Mouse (Mus musculus) heart, postnatal 14 days (tissue): ENCODE measurements around the gene Hoxc6. TPM values are rescaled to one million over a fixed set of nuclear protein-coding genes. Genes with fewer than 3 reads are reported as not detected.

Experiments used
- DNase-seq, 2 experiments: peaks; one replicate each; pipeline ENCODE4 v3.0.0; 2021 to 2022
- intact Hi-C: fragments of 180-260 bp; cut with DNase I; formaldehyde crosslinking; loops from one replicate; pipeline ENCODE4 v1.15.1; 2025
- total RNA-seq, 2 experiments: library from RNA; stranded (reverse); gene quantifications; 2 replicates each; pipeline ENCODE4 v1.2.3; 2021

Hoxc6 gene
- total RNA-seq, 2 experiments from 2014 or later, result not detected

DNA sequence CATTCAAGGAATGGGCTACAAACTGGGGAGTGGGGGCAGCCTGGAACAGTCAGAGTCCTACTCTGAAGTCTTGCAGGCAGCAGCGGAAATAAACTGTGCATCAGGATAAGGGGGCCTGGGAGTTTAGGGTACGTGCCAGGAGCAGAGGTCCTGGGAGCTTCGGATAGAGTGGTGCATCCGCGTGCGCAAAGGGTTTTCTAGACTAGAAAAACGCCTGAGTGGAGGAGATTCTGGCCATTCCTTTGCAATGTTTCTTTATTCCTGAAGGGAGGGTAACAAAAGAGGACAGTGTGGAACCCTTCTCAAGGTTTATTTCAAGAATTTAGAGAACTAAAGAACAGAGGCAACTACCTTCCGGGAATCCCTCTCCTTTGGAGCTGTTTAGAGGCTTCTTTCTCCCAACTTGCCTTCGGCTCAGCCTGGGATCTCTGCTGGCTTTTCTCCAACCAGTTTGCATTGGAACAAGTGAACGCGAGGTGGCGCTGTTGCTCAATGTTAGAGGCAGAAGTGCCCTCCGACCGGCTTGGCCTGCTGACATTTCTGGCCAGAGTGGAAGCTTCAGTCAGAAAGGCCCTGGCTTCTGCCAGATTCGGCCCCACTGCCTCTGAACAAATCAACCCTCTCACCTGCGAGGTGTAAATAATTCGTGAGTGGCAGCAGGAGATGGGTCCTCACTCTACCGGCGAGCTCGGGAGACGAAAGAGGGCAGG lies 10.8 kb upstream of the Hoxc6 start:
- DNase-seq, result peak; percentile 92 to 97
- intact Hi-C loops, result loop anchor here (1.0 to 5.0 kb wide), 5 partner anchors 145 to 320 kb away; no protein-coding TSS in a partner anchor

DNA sequence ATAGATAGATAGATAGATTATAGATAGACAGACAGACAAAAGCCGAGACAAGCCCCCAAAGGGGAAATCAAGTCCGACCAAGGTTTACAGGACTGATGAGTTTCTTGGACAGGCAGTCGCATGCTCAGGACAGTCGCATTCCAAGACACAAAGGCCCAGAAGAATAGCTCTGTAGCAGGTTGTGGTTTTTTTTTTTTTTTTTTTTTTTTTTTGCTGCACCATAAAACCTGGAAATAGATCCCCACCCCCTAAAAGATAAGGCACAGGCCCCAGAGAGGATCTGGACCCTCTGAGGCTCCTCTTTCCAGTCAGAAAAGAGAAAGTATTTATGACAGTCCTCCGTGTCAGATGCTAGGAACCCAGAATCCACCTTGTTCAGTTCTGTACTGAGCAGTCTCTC lies 10.0 kb upstream of the Hoxc6 start:
- DNase-seq, result no peak
- intact Hi-C loops, result loop anchor here (5.0 kb wide), 2 partner anchors 144 to 319 kb away; no protein-coding TSS in a partner anchor

DNA sequence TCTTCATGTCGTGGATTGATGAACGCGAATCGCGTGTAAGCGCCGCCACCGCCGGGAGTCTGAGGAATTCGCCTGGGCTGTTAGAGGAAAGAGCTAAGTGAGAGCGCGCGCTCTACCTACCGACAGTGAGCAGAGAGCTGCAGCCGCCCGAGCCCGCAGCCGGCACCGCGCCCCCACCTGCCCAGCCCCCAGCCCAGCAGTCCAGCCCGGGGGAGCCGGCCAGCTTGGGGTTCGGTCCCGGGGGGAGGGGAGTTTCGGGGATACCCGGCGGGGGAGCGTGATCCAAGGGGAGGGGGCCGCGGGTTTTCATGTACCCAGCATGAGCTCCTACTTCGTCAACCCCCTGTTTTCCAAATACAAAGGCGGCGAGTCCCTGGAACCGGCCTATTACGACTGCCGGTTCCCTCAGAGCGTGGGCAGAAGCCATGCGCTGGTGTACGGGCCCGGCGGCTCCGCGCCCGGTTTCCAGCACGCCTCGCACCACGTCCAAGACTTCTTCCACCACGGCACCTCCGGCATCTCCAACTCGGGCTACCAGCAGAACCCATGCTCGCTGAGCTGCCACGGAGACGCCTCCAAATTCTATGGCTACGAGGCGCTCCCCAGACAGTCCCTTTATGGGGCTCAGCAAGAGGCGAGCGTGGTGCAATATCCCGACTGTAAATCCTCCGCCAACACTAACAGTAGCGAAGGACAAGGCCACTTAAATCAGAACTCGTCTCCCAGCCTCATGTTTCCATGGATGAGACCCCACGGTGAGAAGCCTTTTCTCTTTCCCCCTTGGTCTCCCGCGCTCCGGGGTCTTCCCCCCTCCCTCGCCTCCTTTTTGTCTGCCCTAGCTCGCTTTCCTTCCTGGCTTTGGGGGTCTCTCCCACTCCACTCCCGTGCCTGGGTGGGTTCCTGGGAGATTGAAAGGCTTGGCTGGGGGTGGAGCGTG lies 7.3 kb upstream of the Hoxc6 start, which contains the start of gene Hoxc8:
Gene Hoxc8, plus strand, starts transcription at position 147 of the 937 bp plus-strand sequence.
- DNase-seq, result no peak
- intact Hi-C loops, result no loop called here

DNA sequence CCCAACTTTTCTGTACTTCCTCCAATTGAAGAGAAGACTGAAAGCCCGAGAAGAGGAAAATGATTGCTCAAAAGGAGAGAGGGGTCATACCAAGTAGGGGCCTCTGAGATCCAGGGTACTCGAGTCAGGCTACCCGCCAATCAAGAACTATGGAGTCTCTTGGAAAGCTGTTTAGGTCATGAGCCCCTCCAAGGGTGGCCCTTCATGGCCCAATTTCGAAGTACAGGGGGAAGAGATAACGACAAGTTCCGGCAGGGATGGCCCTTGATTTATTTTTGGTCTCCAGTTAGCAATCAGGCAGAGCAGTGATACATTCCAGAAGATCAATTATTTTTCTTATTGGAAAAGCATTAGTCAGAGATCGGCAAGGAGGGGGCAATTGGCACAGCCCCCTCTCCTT lies 6.3 kb upstream of the Hoxc6 start:
- DNase-seq, result no peak
- intact Hi-C loops, result no loop called here

DNA sequence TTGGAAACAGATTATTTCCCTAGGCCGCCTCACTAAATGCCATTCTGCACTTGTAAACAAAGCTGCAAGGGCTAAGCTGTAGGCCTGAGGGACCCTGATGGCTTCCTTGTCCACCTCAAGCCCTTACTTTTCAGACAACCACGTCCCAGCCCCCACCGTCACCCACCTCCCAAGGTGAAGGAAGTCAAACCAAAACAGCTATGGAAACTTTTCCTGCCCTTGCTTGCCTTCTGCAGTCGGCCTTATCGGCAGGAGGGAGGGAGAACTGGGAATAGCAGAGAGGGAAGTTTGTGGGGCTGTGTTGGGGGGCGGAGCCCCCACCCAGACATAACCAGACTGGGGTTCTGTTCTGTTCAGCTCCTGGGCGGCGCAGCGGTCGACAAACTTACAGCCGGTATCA lies 5.9 kb upstream of the Hoxc6 start:
- DNase-seq, result no peak
- intact Hi-C loops, result no loop called here

DNA sequence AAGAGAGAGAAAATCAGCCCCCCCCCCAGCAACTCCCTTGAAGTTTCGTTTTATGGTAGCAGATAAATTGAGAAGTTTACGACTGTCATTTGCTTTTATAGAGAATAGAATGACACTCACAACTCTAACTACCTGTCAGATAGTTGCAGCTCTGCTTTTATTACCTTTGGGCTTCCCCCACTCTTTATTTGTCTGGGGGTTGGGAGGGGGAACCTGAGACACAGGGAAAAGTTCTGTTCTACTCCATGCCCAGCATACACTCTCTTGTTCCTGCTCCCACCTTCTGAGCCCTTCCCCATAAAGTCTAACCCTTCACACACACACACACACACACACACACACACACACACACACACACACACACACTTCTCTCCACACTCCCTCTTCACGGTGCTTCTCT lies 5.2 kb upstream of the Hoxc6 start:
- DNase-seq, result no peak
- intact Hi-C loops, result no loop called here

DNA sequence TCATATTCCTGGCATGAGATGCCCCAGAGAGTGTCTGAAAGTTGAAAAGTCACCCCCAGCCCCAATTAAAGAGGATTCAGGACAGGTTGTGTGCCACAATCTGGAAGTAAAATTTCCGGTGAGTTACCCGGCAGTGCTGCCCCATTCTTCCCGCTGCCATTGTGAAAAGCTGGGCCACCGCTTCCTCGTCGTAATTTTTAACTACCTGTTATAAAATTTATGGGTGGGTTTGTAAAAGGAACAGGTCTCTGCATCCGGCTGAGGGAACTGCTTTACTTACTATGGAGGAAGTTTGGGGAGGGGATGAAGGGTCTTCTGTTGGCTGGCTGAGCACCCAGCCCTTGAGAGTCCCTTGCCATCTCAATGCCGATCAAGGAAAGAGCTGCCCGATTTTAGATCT lies 1.5 kb upstream of the Hoxc6 start:
- intact Hi-C loops, result no loop called here
- DNase-seq, result no peak

DNA sequence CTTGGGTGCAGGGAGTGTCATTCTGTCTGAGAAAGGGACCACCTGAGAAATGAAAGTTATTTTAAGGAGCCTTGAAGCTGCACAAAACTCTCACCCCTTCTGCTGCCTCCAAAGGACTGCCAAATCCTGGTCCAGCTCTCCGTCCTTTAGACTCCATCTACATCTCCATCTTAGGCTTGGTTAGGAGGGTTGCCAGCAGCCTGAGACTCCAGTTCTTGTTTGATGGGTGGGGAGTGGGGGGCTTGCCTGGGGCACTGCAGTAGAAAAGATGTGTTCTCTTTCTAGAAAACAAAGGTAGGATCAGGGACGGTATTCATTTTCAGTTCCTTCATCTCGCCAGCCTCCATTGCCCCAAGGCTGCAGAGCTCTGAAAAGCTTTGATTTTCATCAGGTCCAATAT lies 626 bp upstream of the Hoxc6 start:
- DNase-seq, result no peak
- intact Hi-C loops, result no loop called here

DNA sequence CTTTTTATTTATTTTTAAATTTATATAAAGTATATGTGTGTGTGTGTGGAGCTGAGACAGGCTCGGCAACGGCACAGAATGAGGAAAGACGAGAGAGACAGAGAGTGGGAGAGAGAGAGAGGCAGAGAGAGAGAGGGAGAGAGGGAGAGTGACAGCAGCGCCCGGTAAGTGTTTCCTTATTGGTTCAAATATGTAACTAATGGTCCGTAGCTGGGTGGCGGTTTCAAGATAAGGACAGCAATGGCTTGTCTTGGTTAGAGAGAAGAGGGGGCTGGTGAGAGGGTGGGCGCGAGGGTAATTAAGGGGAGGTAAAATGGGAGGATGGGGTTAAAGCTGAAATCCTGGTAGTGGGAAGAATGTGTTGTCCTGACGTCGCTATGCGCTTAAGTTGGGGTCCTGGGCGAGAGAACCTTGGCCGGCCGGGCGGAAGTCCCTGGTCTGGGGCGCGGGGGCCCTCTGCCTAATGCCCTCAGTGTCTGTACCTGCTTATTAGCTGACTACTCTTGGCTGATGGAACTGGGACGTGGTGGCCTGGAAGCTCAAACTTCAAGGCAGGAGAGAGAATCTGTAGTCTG lies 638 bp downstream of the Hoxc6 start:
- DNase-seq, result no peak
- intact Hi-C loops, result no loop called here

DNA sequence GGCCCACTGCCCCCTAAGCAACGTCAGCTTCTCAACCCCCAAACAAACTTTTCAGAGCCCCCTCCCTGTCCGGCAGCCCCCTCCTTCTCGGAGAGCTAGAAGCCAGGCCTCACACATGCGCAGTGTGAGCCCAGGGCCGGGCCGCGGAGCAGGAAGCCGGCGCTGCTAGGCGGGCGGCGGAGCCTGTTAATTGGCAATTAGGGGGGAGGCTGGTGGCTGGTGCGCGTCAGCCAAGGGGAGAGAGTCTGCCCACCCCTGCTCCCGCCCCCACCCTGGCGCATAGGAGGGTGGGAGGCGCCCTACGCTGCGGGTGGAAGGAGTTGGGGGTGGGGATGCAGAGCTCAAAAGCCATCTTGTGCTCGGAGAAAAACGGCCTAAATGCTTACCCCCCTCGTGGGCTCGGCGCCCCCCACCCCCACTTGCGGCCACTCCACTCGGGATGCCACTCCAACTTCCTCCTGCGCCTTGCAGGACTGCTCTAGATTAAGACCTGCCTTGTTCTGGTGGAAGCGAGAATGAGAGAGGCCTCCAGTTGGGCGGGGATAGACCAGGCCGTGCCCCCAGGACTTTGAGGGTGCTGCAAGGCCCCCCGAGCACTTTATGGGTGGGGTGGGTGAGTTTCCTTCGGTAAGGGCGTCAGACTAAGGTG lies 1.2 kb downstream of the Hoxc6 start:
- intact Hi-C loops, result no loop called here
- peak; percentile 63 to 65 for DNase-seq

DNA sequence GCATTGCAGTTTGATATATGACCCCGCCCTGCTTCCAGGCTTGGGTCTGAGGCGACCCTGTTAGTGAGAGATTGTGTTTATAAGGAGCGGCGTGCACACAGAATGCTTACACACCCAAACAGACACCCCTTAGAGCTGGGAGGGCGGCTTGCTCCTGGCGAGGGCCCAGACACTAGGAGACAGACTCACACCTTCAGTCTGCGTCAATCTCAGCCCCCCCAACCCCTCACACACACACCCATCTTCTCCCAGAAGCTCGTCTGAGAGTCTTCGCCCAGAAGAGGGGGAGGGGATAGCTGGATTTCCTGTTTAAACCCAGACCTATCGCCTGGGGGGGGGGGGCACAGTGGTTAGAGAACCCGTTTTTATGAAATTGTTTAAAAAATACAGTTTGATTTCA lies 1.9 kb downstream of the Hoxc6 start:
- intact Hi-C loops, result no loop called here
- DNase-seq, result no peak

DNA sequence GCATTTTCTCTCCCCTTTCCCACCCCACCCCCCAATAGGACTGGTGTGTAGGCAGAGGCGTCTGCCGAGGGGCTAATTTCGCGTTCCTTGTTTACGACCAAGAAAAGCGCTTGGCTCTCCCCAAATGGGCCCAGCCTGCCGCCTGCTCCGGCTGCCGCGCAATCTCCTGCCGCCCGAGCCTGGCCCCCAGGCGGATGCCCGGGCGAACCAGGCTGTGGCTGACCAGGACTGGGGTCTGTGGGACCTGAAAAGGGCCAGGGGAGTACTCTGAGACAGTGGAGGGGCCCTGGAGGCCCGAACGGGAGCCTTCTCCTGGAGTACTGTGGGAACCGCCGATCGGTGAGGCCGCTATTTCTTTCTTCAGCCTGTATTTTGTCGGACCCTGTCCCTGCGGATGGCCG lies 2.4 kb downstream of the Hoxc6 start:
- no peak for DNase-seq
- intact Hi-C loops, result no loop called here

DNA sequence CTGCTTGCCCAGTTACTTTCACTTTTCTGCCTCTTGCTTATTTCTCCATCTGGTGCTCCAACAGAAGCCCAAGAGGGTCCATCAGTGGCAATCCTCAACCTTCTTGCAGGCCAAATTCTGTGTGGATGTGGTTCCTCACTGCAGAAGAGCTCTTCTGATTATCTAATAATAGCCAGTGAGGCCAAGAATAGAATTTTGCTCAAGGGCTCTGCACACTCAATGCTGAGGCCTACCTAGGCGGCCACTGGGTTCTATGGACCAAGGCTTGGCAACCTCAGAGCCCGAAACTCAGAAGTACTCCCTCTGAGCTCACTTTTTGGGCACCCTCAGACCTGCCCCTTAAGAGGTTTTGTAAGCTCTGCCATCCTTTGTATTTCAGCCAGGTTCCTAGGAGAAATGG lies 3.3 kb downstream of the Hoxc6 start:
- intact Hi-C loops, result no loop called here
- no peak for DNase-seq

DNA sequence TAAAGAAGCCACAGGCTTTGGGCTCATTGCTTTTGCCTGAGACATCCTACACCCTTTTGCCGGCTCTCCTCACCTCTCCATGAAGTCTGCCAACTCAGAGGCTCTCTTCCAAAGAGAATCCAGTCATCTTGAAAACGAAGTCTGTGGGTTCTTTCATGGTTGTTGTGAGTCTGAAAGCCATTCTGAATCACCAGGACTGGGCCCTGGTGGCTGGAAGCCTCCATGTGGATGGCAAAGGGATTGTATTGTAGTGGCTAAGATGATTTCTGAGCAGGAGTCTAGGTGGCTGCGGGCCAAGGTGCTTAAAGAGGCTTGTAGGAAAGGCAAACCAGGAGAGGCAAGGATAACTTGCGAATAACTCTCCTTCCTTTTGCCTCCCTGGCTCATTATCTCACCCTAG lies 4.1 kb downstream of the Hoxc6 start:
- intact Hi-C loops, result no loop called here
- DNase-seq, result no peak

DNA sequence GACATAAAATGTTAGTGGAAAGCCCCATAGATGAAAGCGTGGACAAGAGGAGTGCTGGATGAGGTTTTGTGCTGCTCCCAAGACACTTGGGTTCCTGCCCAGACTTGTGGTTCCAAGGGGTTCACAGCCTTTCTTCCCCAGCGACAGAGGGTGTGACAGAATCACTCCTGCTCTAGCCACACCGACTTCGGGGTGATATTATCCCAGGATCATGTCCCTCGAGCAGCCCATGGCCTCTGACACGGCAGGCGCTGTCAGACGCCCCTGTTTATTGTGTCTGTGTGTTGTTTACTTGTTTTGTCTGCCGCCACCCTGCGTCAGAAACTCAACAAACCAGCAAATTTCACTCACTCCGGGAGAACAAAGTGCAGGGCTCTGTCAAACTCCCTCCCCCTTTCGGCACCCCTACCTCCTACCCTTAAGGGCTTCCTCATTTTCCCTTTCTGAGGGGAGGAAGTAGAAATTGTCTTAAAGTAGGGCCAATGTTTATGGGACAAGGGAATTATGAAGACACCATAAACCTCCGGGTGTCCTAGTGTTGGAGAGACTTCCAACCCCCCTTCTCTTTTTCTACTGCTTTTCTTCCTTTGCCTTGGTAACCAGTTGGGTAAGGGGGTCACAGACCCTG lies 4.9 kb downstream of the Hoxc6 start:
- intact Hi-C loops, result no loop called here
- DNase-seq, result no peak

DNA sequence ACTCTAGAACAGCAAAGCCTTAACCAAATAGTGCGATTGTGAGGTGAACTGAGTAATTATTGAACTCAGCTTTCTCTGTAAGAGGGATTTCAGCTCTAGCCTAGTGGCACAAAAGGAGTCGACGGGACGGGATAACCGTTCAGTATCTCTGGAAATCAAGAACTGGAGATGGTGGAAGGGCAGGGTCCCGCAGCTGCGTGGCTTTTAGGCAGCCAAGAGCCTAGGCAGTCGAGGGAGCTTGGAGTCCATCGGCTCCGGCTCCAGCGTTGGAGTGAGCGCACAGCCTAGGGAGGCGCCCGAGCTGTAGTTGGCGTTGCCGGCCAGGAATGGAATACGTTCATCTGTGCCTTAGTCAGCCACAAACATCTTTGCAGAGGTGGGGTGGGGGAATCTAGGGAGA lies 7.3 kb downstream of the Hoxc6 start:
- intact Hi-C loops, result no loop called here
- DNase-seq, result no peak

DNA sequence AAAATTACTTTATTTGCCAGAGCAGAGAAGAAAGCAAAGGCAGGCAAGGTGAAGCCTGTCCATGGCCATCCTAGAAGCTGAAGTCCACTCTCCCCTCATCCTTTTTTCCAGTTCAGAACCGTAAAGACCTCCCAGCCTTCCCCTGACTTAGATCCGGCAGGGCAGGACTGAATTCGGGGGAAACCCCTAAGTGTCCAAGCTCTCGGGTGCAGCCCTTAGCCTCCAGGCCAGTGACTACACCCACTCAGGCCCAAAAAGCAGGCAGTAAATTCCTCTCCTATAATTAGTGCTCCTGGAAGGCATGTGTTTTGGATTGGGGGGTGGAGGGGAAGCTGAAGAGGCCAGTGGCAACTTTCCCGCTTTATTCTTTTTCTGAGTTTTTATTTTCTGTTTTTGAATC lies 7.7 kb downstream of the Hoxc6 start:
- intact Hi-C loops, result no loop called here
- DNase-seq, result no peak

DNA sequence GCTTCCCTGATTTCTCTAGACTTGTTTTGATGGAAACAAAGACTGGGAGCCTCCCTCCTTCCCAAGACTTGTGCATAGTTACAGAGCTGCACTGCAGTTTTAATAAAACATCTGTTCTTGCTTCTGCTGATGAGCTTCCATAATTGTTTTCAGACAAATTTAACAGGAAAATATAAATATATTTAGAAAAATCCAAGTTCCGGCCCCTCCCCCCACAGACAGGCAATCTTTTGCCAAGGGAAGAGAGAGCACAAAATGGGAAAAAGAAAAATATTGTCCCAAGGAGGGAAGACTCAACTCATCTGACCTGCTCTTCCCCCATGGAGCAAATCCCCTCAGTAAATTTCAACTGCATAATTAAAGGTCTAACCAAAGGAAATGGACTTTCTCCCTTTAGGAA lies 8.3 kb downstream of the Hoxc6 start:
- intact Hi-C loops, result no loop called here
- DNase-seq, result no peak

DNA sequence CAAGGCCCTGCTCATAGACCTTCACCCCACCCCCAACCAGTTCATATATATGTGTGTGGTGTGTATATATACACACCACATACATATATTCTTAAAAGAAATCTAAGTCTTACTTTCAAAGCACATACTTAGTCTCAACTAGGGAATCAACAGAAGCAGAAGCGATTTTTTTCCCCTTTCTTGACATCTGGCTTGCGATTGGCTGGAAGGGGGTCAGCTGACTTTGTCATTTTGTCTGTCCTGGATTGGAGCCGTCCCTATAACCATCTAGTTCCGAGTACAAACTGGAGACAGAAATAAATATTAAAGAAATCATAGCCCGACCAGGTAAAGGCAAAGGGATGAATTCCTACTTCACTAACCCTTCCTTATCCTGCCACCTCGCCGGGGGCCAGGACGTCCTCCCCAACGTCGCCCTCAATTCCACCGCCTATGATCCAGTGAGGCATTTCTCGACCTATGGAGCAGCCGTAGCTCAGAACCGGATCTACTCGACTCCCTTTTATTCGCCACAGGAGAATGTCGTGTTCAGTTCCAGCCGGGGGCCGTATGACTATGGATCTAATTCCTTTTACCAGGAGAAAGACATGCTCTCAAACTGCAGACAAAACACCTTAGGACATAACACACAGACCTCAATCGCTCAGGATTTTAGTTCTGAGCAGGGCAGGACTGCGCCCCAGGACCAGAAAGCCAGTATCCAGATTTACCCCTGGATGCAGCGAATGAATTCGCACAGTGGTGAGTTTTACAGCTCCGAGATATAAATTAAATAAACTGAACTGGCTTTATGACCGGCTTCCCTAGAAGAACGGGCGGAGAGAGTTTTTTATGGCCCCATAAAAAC lies 11.4 kb downstream of the Hoxc6 start:
- intact Hi-C loops, result loop anchor here (5.0 kb wide), 1 partner anchor 123 kb away; no protein-coding TSS in a partner anchor
- DNase-seq, result no peak
